Mouse (Mus musculus): Measurements from ENCODE around the gene Elovl3.

DNA sequence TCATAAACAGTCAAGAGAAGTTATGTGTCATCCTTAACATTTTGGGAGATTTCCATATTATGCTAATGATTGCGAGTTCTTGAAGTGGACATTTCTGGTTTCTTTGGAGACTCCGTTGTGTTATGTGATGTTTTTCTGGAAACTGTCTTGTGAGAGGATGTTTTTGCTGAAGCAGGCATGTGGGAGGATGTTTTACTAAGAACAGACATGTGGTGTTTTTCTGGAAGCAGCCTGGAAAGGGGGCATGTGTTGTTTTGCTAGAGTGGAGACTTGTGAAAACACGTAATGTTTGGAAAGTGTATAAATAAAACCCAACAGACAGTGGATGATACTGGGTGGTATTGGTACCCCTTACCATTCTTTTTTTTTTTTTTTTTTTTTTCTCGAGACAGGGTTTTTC lies 36.4 kb upstream of the Elovl3 start:
- TF ChIP-seq CTCF (IDR thresholded peaks at IDR 0.05; ENCODE audit: low read depth, low read length), result no peak
- no peak for TF ChIP-seq POLR2A (IDR thresholded peaks at IDR 0.05; ENCODE audit: insufficient read depth, low read length)
